Mouse (Mus musculus) heart, adult 2 months (tissue): ENCODE data around the gene Grin2b.

Source experiments
- CTCF ChIP-seq: fragments of 200-600 bp; IDR thresholded peaks from 2 replicates; pipeline ENCODE4 v1.8.1; 2022; ENCODE audit warnings: antibody characterized with exemption, mild to moderate bottlenecking, moderate library complexity
- EP300 ChIP-seq: fragments of 200-500 bp; IDR thresholded peaks from 2 replicates; pipeline ENCODE4 v1.6.1; 2011; ENCODE audit warnings: low read depth, low read length, control low read depth; ENCODE audit not compliant: insufficient read depth
- POLR2A ChIP-seq: fragments of 200-500 bp; IDR thresholded peaks from 2 replicates; pipeline ENCODE4 v1.6.1; 2011; ENCODE audit warnings: mild to moderate bottlenecking, low read depth, low read length, control low read depth; ENCODE audit not compliant: insufficient read depth

DNA sequence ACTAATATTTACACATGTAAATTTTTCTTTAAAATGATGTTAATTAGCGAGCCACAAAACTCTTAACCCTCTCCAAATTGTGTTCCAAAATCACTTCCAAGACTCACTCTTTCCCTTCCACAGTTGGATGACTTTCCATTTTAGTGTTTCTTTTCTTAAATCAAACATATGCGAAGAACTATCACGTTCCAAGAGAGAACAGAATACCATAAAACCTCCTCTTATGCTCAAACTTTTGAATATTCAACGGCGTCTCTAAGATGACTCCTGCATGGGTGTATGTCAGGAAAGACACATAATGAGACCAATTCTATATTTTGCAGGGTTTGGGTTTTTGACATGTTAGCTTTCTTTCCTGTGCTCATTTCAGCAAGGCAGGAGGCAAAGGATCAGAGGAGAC is 21.3 kb upstream of the Grin2b start:
- TF ChIP-seq POLR2A (no peak), CTCF (no peak), EP300 (no peak)
